Mouse (Mus musculus): Measurements from ENCODE around the gene 2610318N02Rik. TPM values are rescaled to one million over a fixed set of nuclear protein-coding genes. Genes with fewer than 3 reads are reported as not detected.

2610318N02Rik gene
- total RNA-seq, 2 experiments from 2014 or later: 2.4 TPM; not detected in 1

- no peak for DNase-seq
- intact Hi-C loops (cut with DNase I): no loop called here
Observed at GRCm38 (mm10) chr16:17117309-17117799, 7.6 kb downstream of the 2610318N02Rik start.

- peak; percentile 65 to 72 for DNase-seq
- intact Hi-C loops (cut with DNase I): no loop called here
Observed at GRCm38 (mm10) chr16:17110771-17111743, 13.9 kb downstream of the 2610318N02Rik start, which contains the start of gene Ppil2. TSS of gene Ppil2 (minus strand) at chr16:17111257.

GRCm38 (mm10) chr16:17104600-17104999 is 20.4 kb downstream of the 2610318N02Rik start:
- intact Hi-C loops (cut with DNase I): no loop called here
- DNase-seq: no peak

- intact Hi-C loops (cut with DNase I): no loop called here
- peak in 1 of 2 experiments; percentile 11 for DNase-seq
Observed at GRCm38 (mm10) chr16:17102630-17103220, 22.2 kb downstream of the 2610318N02Rik start.

- intact Hi-C loops (cut with DNase I): no loop called here
- no peak for DNase-seq
Observed at GRCm38 (mm10) chr16:17096938-17097337, 28.0 kb downstream of the 2610318N02Rik start.

- intact Hi-C loops (cut with DNase I): no loop called here
- DNase-seq: no peak
Observed at GRCm38 (mm10) chr16:17088346-17088745, 36.6 kb downstream of the 2610318N02Rik start.

- DNase-seq: no peak
- intact Hi-C loops (cut with DNase I): no loop called here
Observed at GRCm38 (mm10) chr16:17086669-17087193, 38.2 kb downstream of the 2610318N02Rik start.

GRCm38 (mm10) chr16:17086241-17086640 is 38.7 kb downstream of the 2610318N02Rik start:
- DNase-seq: no peak
- intact Hi-C loops (cut with DNase I): no loop called here

- intact Hi-C loops (cut with DNase I): no loop called here
- peak in 1 of 2 experiments; percentile 23 for DNase-seq
Observed at GRCm38 (mm10) chr16:17085636-17086035, 39.3 kb downstream of the 2610318N02Rik start.

GRCm38 (mm10) chr16:17082121-17082792 is 42.7 kb downstream of the 2610318N02Rik start:
- intact Hi-C loops (cut with DNase I): no loop called here
- peak; percentile 23 to 34 for DNase-seq

GRCm38 (mm10) chr16:17078101-17078500 is 46.9 kb downstream of the 2610318N02Rik start:
- intact Hi-C loops (cut with DNase I): no loop called here
- DNase-seq: peak in 1 of 2 experiments; percentile 21

GRCm38 (mm10) chr16:17076869-17077268 is 48.1 kb downstream of the 2610318N02Rik start:
- DNase-seq: no peak
- intact Hi-C loops (cut with DNase I): no loop called here

GRCm38 (mm10) chr16:17076301-17076700 is 48.7 kb downstream of the 2610318N02Rik start:
- DNase-seq: no peak
- intact Hi-C loops (cut with DNase I): no loop called here

GRCm38 (mm10) chr16:17073000-17073399 is 52.0 kb downstream of the 2610318N02Rik start:
- DNase-seq: no peak
- intact Hi-C loops (cut with DNase I): no loop called here

GRCm38 (mm10) chr16:17070716-17071115 is 54.3 kb downstream of the 2610318N02Rik start:
- intact Hi-C loops (cut with DNase I): no loop called here
- no peak for DNase-seq

- intact Hi-C loops (cut with DNase I): no loop called here
- peak; percentile 90 to 91 for DNase-seq
Observed at GRCm38 (mm10) chr16:17069511-17070443, 55.2 kb downstream of the 2610318N02Rik start, which contains the start of gene Ypel1. TSS of gene Ypel1 (plus strand) at chr16:17069696.

- DNase-seq: no peak
- intact Hi-C loops (cut with DNase I): no loop called here
Observed at GRCm38 (mm10) chr16:17067552-17067951, 57.4 kb downstream of the 2610318N02Rik start.
